Mouse (Mus musculus): ENCODE data around the gene Unc13b. TPM values are rescaled to one million over a fixed set of nuclear protein-coding genes. Genes with fewer than 3 reads are reported as not detected.

Gene Unc13b
- polyA plus RNA-seq, 1 experiment from 2014 or later, result 0.57 TPM

DNA sequence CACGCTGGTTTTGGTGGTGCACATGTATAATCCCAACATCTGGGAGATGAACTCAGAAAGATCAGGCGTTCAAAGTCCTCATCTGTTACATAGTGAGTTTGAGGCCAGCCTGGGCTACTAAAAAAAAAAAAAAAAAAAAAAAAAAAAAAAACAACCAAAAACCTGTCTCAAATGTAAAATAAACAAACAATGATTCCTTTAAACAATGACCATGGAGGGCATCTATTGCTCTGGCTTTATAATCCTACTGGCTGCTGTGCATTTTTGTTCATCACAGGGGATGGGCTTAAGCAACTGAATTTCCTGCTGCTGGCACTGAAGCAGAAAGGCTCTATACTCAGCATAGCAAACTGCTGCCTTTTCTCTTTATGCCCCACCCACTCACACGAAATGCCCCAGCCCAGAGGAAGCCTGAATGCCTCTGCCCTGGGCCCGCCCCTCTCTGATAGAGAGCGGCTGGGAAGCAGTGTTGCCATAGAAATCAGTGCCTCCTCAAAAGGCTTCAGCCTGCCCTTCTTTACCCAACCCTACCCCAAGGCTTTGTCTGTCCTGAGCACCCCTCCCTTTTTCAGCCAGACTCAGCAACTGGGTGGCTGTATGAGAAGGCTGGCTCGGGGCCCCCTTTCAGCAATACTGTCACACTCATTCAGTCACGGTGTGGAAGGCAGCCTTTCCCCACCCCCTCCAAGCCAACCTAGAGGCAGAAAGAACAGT, 15.0 kb upstream of the Unc13b start:
- Histone ChIP-seq H3K9ac (ENCODE audit: low read depth, low read length) (no peak overlapping the region), H3K27me3 (ENCODE audit: control insufficient read depth, insufficient read depth, low read depth, low read length) (no peaks in the 10 kb centered on the region), H3K27ac (ENCODE audit: low read length) (peak overlapping the region; percentile 21; the same call in 1 of the 2 replicates), H3K4me2 (ENCODE audit: low read depth, low read length) (0 out of 2 replicates have a peak overlapping the region, but pooled peaks have one; percentile 0), H3K9me3 (replicated peaks; ENCODE audit: control insufficient read depth, low read length) (no peaks in the 10 kb centered on the region), H3K4me3 (ENCODE audit: low read depth, low read length) (no peak overlapping the region), H3K36me3 (ENCODE audit: control insufficient read depth, insufficient read depth) (no peaks in the 10 kb centered on the region), H3K4me1 (ENCODE audit: control insufficient read depth, low read depth, low read length) (peaks cover 36% of the 10 kb centered on the region)
- ATAC-seq (ENCODE audit: low read depth), result no peak
- WGBS (ENCODE audit: insufficient replicate concordance), result 14% methylated on average over 7 of the region's 7 CpGs

DNA sequence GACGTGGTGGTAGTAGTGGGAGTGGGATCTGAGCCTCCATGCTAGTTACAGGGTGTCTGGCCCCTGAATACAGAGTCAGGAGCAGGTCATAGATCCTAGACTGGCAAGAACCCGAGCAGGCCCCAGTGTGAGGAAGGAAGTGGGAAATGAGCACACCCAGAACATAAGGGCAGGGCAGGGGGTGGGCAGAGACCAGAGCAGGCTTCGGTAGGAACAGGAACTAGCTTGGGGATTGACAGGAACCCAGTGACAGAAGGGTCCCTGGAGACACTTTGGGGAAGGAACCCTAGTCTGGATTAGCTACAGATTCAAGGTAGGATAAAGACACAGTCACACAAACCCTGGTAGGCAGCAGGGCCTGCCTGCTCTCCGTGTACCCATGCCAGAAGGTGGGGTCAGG, 14.1 kb upstream of the Unc13b start:
- Histone ChIP-seq H3K9ac (ENCODE audit: low read depth, low read length) (no peak overlapping the region), H3K27me3 (ENCODE audit: control insufficient read depth, insufficient read depth, low read depth, low read length) (no peaks in the 10 kb centered on the region), H3K27ac (ENCODE audit: low read length) (peak overlapping the region; percentile 45), H3K36me3 (ENCODE audit: control insufficient read depth, insufficient read depth) (no peaks in the 10 kb centered on the region), H3K4me2 (ENCODE audit: low read depth, low read length) (peak overlapping the region; percentile 87; the same call in 1 of the 2 replicates), H3K9me3 (replicated peaks; ENCODE audit: control insufficient read depth, low read length) (no peaks in the 10 kb centered on the region), H3K4me3 (ENCODE audit: low read depth, low read length) (peak overlapping the region; percentile 68), H3K4me1 (ENCODE audit: control insufficient read depth, low read depth, low read length) (peaks cover 27% of the 10 kb centered on the region)
- no peak for ATAC-seq (ENCODE audit: low read depth)
- WGBS (ENCODE audit: insufficient replicate concordance), result 14% methylated on average over 4 of the region's 4 CpGs

DNA sequence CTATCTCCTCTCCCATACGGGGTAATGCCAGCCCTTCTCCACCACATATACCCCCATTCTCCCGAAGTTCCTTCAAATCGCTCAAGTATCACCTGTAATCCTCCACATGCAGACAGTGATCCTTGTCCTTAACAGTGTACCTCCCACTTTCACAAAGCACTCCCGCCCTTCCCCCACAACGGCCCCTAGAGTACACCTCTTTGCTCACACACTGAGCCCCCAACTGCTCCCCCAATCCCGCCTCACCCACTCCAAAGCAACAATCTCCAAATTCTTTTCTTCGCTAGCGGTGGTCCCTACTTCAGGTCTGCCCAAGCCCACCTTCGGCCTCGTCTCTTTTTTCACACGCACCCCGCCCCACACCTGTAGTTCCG, 13.5 kb upstream of the Unc13b start:
- peak overlapping the region; percentile 45 for H3K27ac ChIP-seq (ENCODE audit: low read length)
- peaks cover 26% of the 10 kb centered on the region for H3K4me1 ChIP-seq (ENCODE audit: control insufficient read depth, low read depth, low read length)
- peak overlapping the region; percentile 33; the same call in 1 of the 2 replicates for H3K9ac ChIP-seq (ENCODE audit: low read depth, low read length)
- H3K4me2 ChIP-seq (ENCODE audit: low read depth, low read length), result peak overlapping the region; percentile 87
- no peaks in the 10 kb centered on the region for H3K36me3 ChIP-seq (ENCODE audit: control insufficient read depth, insufficient read depth)
- H3K4me3 ChIP-seq (ENCODE audit: low read depth, low read length), result peak overlapping the region; percentile 68
- WGBS (ENCODE audit: insufficient replicate concordance), result 8% methylated on average over 13 of the region's 13 CpGs
- H3K9me3 ChIP-seq (replicated peaks; ENCODE audit: control insufficient read depth, low read length), result no peaks in the 10 kb centered on the region
- H3K27me3 ChIP-seq (ENCODE audit: control insufficient read depth, insufficient read depth, low read depth, low read length), result no peaks in the 10 kb centered on the region
- ATAC-seq (ENCODE audit: low read depth), result no peak

DNA sequence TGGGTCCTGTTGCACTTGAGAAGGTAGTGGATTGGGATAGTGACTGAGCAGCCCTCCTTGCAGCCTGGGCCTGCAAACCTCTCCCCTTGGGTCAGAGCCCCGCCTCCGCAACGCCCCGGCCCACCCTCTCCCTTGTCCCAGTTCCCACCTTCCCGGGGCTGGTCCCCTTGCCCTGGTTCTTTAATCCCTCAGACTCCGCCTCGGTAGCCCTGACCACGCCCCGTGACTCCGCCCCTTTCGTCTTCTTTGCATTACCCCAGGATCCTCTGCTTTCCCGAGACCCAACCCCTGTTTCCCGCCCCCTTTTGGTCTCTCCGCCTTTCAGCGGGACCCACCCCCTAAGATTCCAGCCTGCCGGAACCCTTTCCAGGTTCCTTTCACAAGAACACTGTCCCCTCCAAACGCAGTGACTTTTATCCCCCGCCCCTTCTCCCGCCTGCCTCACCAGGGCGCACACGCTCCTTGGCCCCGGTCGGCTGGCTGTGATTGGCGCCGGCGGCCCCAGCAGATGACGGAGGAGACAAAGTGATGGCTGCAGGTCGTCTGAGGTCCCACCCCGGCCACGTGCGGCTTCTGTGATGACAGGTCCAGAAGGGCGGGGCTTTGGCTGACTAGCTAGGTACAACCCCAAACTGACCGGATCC, 13.0 kb upstream of the Unc13b start, which contains the start of gene Fam214b:
TSS of gene Fam214b (minus strand) at position 562 of the 644 bp plus-strand sequence.
- under 1% methylated on average over 33 of the region's 33 CpGs for WGBS (ENCODE audit: insufficient replicate concordance)
- Histone ChIP-seq H3K9ac (ENCODE audit: low read depth, low read length) (peak within 1 kb of the TSS; percentile 33; the same call in 1 of the 2 replicates), H3K36me3 (ENCODE audit: control insufficient read depth, insufficient read depth) (no peaks in the 10 kb centered on the region), H3K27ac (ENCODE audit: low read length) (peak within 1 kb of the TSS; percentile 57), H3K4me2 (ENCODE audit: low read depth, low read length) (peak within 1 kb of the TSS; percentile 87), H3K9me3 (replicated peaks; ENCODE audit: control insufficient read depth, low read length) (no peaks in the 10 kb centered on the region), H3K4me1 (ENCODE audit: control insufficient read depth, low read depth, low read length) (peaks cover 22% of the 10 kb centered on the region), H3K27me3 (ENCODE audit: control insufficient read depth, insufficient read depth, low read depth, low read length) (no peaks in the 10 kb centered on the region), H3K4me3 (ENCODE audit: low read depth, low read length) (peak within 1 kb of the TSS; percentile 68)
- ATAC-seq (ENCODE audit: low read depth), result peak; percentile 91

GRCm38 (mm10) chr4:43046607-43047006, 12.1 kb upstream of the Unc13b start:
- Histone ChIP-seq H3K4me3 (ENCODE audit: low read depth, low read length) (no peak overlapping the region), H3K9ac (ENCODE audit: low read depth, low read length) (no peak overlapping the region), H3K9me3 (replicated peaks; ENCODE audit: control insufficient read depth, low read length) (no peaks in the 10 kb centered on the region), H3K36me3 (ENCODE audit: control insufficient read depth, insufficient read depth) (no peaks in the 10 kb centered on the region), H3K27ac (ENCODE audit: low read length) (no peak overlapping the region), H3K27me3 (ENCODE audit: control insufficient read depth, insufficient read depth, low read depth, low read length) (no peaks in the 10 kb centered on the region), H3K4me2 (ENCODE audit: low read depth, low read length) (no peak overlapping the region), H3K4me1 (ENCODE audit: control insufficient read depth, low read depth, low read length) (peaks cover 21% of the 10 kb centered on the region)
- WGBS (ENCODE audit: insufficient replicate concordance), result 51% methylated on average over 5 of the region's 5 CpGs
- no peak for ATAC-seq (ENCODE audit: low read depth)

- Histone ChIP-seq H3K4me1 (ENCODE audit: control insufficient read depth, low read depth, low read length) (peaks cover 21% of the 10 kb centered on the region), H3K27me3 (ENCODE audit: control insufficient read depth, insufficient read depth, low read depth, low read length) (no peaks in the 10 kb centered on the region), H3K9ac (ENCODE audit: low read depth, low read length) (no peak overlapping the region), H3K36me3 (ENCODE audit: control insufficient read depth, insufficient read depth) (no peaks in the 10 kb centered on the region), H3K9me3 (replicated peaks; ENCODE audit: control insufficient read depth, low read length) (no peaks in the 10 kb centered on the region), H3K4me3 (ENCODE audit: low read depth, low read length) (no peak overlapping the region), H3K4me2 (ENCODE audit: low read depth, low read length) (no peak overlapping the region), H3K27ac (ENCODE audit: low read length) (no peak overlapping the region)
- WGBS (ENCODE audit: insufficient replicate concordance), result 3% methylated on average over 5 of the region's 5 CpGs
- ATAC-seq (ENCODE audit: low read depth), result no peak
Measured at GRCm38 (mm10) chr4:43047231-43047630, 11.5 kb upstream of the Unc13b start.

- no peak overlapping the region for H3K4me2 ChIP-seq (ENCODE audit: low read depth, low read length)
- H3K4me1 ChIP-seq (ENCODE audit: control insufficient read depth, low read depth, low read length), result no peaks in the 10 kb centered on the region
- peaks cover 2% of the 10 kb centered on the region; the same call in 1 of the 2 replicates for H3K27me3 ChIP-seq (ENCODE audit: control insufficient read depth, insufficient read depth, low read depth, low read length)
- H3K27ac ChIP-seq (ENCODE audit: low read length), result no peak overlapping the region
- H3K9me3 ChIP-seq (replicated peaks; ENCODE audit: control insufficient read depth, low read length), result no peaks in the 10 kb centered on the region
- H3K4me3 ChIP-seq (ENCODE audit: low read depth, low read length), result no peak overlapping the region
- WGBS (ENCODE audit: insufficient replicate concordance), result 3% methylated on average over 4 of the region's 4 CpGs
- H3K9ac ChIP-seq (ENCODE audit: low read depth, low read length), result no peak overlapping the region
- H3K36me3 ChIP-seq (ENCODE audit: control insufficient read depth, insufficient read depth), result no peaks in the 10 kb centered on the region
- ATAC-seq (ENCODE audit: low read depth), result no peak
Measured at GRCm38 (mm10) chr4:43052627-43053026, 6.1 kb upstream of the Unc13b start.

GRCm38 (mm10) chr4:43057654-43058053, 1.1 kb upstream of the Unc13b start:
- WGBS (ENCODE audit: insufficient replicate concordance), result 71% methylated on average over 5 of the region's 5 CpGs
- Histone ChIP-seq H3K27me3 (ENCODE audit: control insufficient read depth, insufficient read depth, low read depth, low read length) (peaks cover 35% of the 10 kb centered on the region), H3K4me1 (ENCODE audit: control insufficient read depth, low read depth, low read length) (peaks cover 14% of the 10 kb centered on the region), H3K27ac (ENCODE audit: low read length) (no peak overlapping the region), H3K4me3 (ENCODE audit: low read depth, low read length) (no peak overlapping the region), H3K4me2 (ENCODE audit: low read depth, low read length) (no peak overlapping the region), H3K9me3 (replicated peaks; ENCODE audit: control insufficient read depth, low read length) (no peaks in the 10 kb centered on the region), H3K36me3 (ENCODE audit: control insufficient read depth, insufficient read depth) (no peaks in the 10 kb centered on the region), H3K9ac (ENCODE audit: low read depth, low read length) (no peak overlapping the region)
- ATAC-seq (ENCODE audit: low read depth), result no peak

DNA sequence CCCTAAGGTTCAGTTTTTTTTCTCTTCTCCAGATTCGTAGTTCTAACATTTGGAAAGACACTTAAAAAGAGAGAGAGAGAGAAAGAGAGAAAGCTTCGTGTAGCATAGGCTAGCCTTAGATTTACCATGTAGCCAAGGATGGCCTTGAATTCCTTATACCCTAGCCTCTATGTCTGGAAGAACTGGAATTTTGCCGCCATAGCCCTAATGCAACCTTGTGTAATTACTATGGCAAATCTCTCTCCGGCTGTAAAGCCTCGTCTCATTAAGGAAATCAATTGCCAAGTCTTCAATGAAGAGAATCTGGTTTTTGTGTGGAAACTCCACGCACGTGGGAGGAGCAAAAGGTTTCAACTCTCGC, 381 bp upstream of the Unc13b start:
- Histone ChIP-seq H3K4me1 (ENCODE audit: control insufficient read depth, low read depth, low read length) (peaks cover 14% of the 10 kb centered on the region), H3K9ac (ENCODE audit: low read depth, low read length) (no peak overlapping the region), H3K36me3 (ENCODE audit: control insufficient read depth, insufficient read depth) (no peaks in the 10 kb centered on the region), H3K27me3 (ENCODE audit: control insufficient read depth, insufficient read depth, low read depth, low read length) (peaks cover 35% of the 10 kb centered on the region), H3K9me3 (replicated peaks; ENCODE audit: control insufficient read depth, low read length) (no peaks in the 10 kb centered on the region), H3K4me2 (ENCODE audit: low read depth, low read length) (peak overlapping the region; percentile 99), H3K27ac (ENCODE audit: low read length) (no peak overlapping the region), H3K4me3 (ENCODE audit: low read depth, low read length) (peak overlapping the region; percentile 69)
- WGBS (ENCODE audit: insufficient replicate concordance), result 21% methylated on average over 8 of the region's 8 CpGs
- ATAC-seq (ENCODE audit: low read depth), result no peak

All from liver, embryonic 16.5 days (tissue).